Comparison of ENCODE assay signal across 26 mouse cellular contexts in genomic region chr12:30651506-30651905, GRCm38 (mm10).
DNase-seq lines count a peak whose midpoint lies in the region; ATAC-seq and TF ChIP-seq lines count a peak whose summit lies in the region.
"Had no signal": no experiment of that assay in that cellular context is flagged by ENCODE, and none has a peak within 500 bp of the region (broad histone marks: within the 10 kb centered on the region; RNA-seq: fewer than 3 reads in every experiment).

No protein-coding gene starts in this region.

- no peak overlapping the region for H3K9ac ChIP-seq in hindbrain, postnatal 0 days (replicated peaks; ENCODE audit: low read length)
- no peak overlapping the region for H3K9ac ChIP-seq in hindbrain, embryonic 11.5 days (ENCODE audit: low read depth, low read length)
- no peak overlapping the region for H3K9ac ChIP-seq in midbrain, embryonic 14.5 days (replicated peaks; ENCODE audit: low read length)
- no peak overlapping the region for H3K9ac ChIP-seq in midbrain, embryonic 13.5 days (replicated peaks)
- H3K9ac ChIP-seq: embryonic facial prominence, embryonic 12.5 days; forebrain, embryonic 13.5 days; heart, embryonic 13.5 days; hindbrain, embryonic 13.5 days; limb, embryonic 15.5 days; liver, embryonic 14.5 days; neural tube, embryonic 12.5 days had no signal

- no peak overlapping the region for H3K4me3 ChIP-seq in hindbrain, postnatal 0 days (ENCODE audit: low read length)
- no peak overlapping the region for H3K4me3 ChIP-seq in hindbrain, embryonic 11.5 days (ENCODE audit: low read depth, low read length)
- no peak overlapping the region for H3K4me3 ChIP-seq in midbrain, embryonic 14.5 days (replicated peaks; ENCODE audit: low read depth, low read length)
- no peak overlapping the region for H3K4me3 ChIP-seq in midbrain, embryonic 13.5 days (replicated peaks)
- H3K4me3 ChIP-seq: embryonic facial prominence, embryonic 12.5 days; forebrain, embryonic 13.5 days; heart, adult 2 months; heart, embryonic 13.5 days; hindbrain, embryonic 13.5 days; limb, embryonic 15.5 days; neural tube, embryonic 12.5 days had no signal

- no peak overlapping the region for H3K27ac ChIP-seq in hindbrain, postnatal 0 days
- no peak overlapping the region for H3K27ac ChIP-seq in hindbrain, embryonic 11.5 days (ENCODE audit: low read depth, low read length)
- no peak overlapping the region for H3K27ac ChIP-seq in midbrain, embryonic 14.5 days (replicated peaks; ENCODE audit: low read depth, low read length)
- no peak overlapping the region for H3K27ac ChIP-seq in midbrain, embryonic 13.5 days
- H3K27ac ChIP-seq: embryonic facial prominence, embryonic 12.5 days; forebrain, embryonic 13.5 days; heart, adult 2 months; heart, embryonic 13.5 days; hindbrain, embryonic 13.5 days; kidney, postnatal 0 days; limb, embryonic 15.5 days; liver, embryonic 14.5 days; neural tube, embryonic 12.5 days had no signal

- H3K36me3 ChIP-seq in hindbrain, postnatal 0 days (ENCODE audit: insufficient read depth, low read length) = no peaks in the 10 kb centered on the region
- H3K36me3 ChIP-seq in hindbrain, embryonic 11.5 days (ENCODE audit: control insufficient read depth, insufficient read depth, low read length) = no peaks in the 10 kb centered on the region
- H3K36me3 ChIP-seq in midbrain, embryonic 14.5 days (ENCODE audit: control insufficient read depth, insufficient read depth, low read length) = no peaks in the 10 kb centered on the region
- H3K36me3 ChIP-seq in midbrain, embryonic 13.5 days = no peaks in the 10 kb centered on the region
- H3K36me3 ChIP-seq: embryonic facial prominence, embryonic 12.5 days; heart, embryonic 13.5 days; hindbrain, embryonic 13.5 days; limb, embryonic 15.5 days; neural tube, embryonic 12.5 days had no signal

- H3K4me1 ChIP-seq in hindbrain, postnatal 0 days (ENCODE audit: insufficient read depth, low read length) = no peaks in the 10 kb centered on the region
- H3K4me1 ChIP-seq in hindbrain, embryonic 11.5 days (replicated peaks; ENCODE audit: control insufficient read depth, insufficient read depth, low read length) = no peaks in the 10 kb centered on the region
- H3K4me1 ChIP-seq in midbrain, embryonic 14.5 days (ENCODE audit: control insufficient read depth, insufficient read depth, low read length) = no peaks in the 10 kb centered on the region; the same call in 1 of the 2 replicates
- H3K4me1 ChIP-seq in midbrain, embryonic 13.5 days (replicated peaks) = no peaks in the 10 kb centered on the region
- H3K4me1 ChIP-seq: embryonic facial prominence, embryonic 12.5 days; forebrain, embryonic 13.5 days; limb, embryonic 15.5 days; neural tube, embryonic 12.5 days had no signal

- no peak for TF ChIP-seq CTCF in hindbrain, postnatal 0 days (IDR thresholded peaks at IDR 0.05; ENCODE audit: low read depth)

- WGBS in hindbrain, postnatal 0 days = 55% methylated on average over 1 of the region's 1 CpGs
- WGBS in hindbrain, embryonic 11.5 days = 92% methylated on average over 1 of the region's 1 CpGs
- 50% methylated on average over 1 of the region's 1 CpGs for WGBS in midbrain, embryonic 14.5 days
- 72% methylated on average over 1 of the region's 1 CpGs for WGBS in midbrain, embryonic 13.5 days

- H3K4me2 ChIP-seq in hindbrain, postnatal 0 days (ENCODE audit: low read depth, low read length) = no peak overlapping the region
- no peak overlapping the region for H3K4me2 ChIP-seq in hindbrain, embryonic 11.5 days (replicated peaks; ENCODE audit: low read depth, low read length)
- no peak overlapping the region for H3K4me2 ChIP-seq in midbrain, embryonic 14.5 days (ENCODE audit: low read length)
- no peak overlapping the region for H3K4me2 ChIP-seq in midbrain, embryonic 13.5 days (replicated peaks)
- H3K4me2 ChIP-seq: embryonic facial prominence, embryonic 12.5 days; forebrain, embryonic 13.5 days; heart, embryonic 13.5 days; hindbrain, embryonic 13.5 days; limb, embryonic 15.5 days; midbrain, embryonic 11.5 days; neural tube, embryonic 12.5 days had no signal

- DNase-seq in adrenal gland, postnatal 10 days = peak; percentile 3
- no peak for DNase-seq in adrenal gland, postnatal 25 days
- peak; percentile 53 for DNase-seq in hindbrain, postnatal 0 days (ENCODE audit: low spot score)
- DNase-seq in hindbrain, embryonic 11.5 days (ENCODE audit: low spot score) = no peak
- DNase-seq in midbrain, embryonic 14.5 days = peak; percentile 40
- peak; percentile 50 for DNase-seq in right cerebral cortex, postnatal 14 days
- DNase-seq in heart, adult 11 months = no peak
- DNase-seq: adrenal gland, adult 8-10 months; gastrocnemius, postnatal 14 days; heart, adult 2 months; heart, postnatal 14 days; kidney, adult 18-20 months; layer of hippocampus, adult 9-11 months; thymus, postnatal 14 days had no signal

- no peaks in the 10 kb centered on the region for H3K27me3 ChIP-seq in hindbrain, postnatal 0 days (ENCODE audit: insufficient read depth, low read length)
- no peaks in the 10 kb centered on the region for H3K27me3 ChIP-seq in hindbrain, embryonic 11.5 days (ENCODE audit: control insufficient read depth, insufficient read depth, low read length)
- H3K27me3 ChIP-seq in midbrain, embryonic 14.5 days (ENCODE audit: control insufficient read depth, insufficient read depth, low read length) = no peaks in the 10 kb centered on the region
- H3K27me3 ChIP-seq in midbrain, embryonic 13.5 days = no peaks in the 10 kb centered on the region
- H3K27me3 ChIP-seq: embryonic facial prominence, embryonic 12.5 days; forebrain, embryonic 13.5 days; heart, embryonic 13.5 days; hindbrain, embryonic 13.5 days; limb, embryonic 15.5 days; neural tube, embryonic 12.5 days had no signal

- no peaks in the 10 kb centered on the region for H3K9me3 ChIP-seq in hindbrain, postnatal 0 days (ENCODE audit: low read length)
- no peaks in the 10 kb centered on the region for H3K9me3 ChIP-seq in hindbrain, embryonic 11.5 days (ENCODE audit: control insufficient read depth, low read length)
- no peaks in the 10 kb centered on the region for H3K9me3 ChIP-seq in midbrain, embryonic 14.5 days (ENCODE audit: control insufficient read depth, low read length)
- H3K9me3 ChIP-seq in midbrain, embryonic 13.5 days = no peaks in the 10 kb centered on the region
- H3K9me3 ChIP-seq: embryonic facial prominence, embryonic 12.5 days; forebrain, embryonic 13.5 days; heart, embryonic 13.5 days; hindbrain, embryonic 13.5 days; limb, embryonic 15.5 days; neural tube, embryonic 12.5 days had no signal

- ATAC-seq in hindbrain, postnatal 0 days = no peak
- no peak for ATAC-seq in hindbrain, embryonic 11.5 days (ENCODE audit: low FRiP score)
- no peak for ATAC-seq in midbrain, embryonic 14.5 days (ENCODE audit: low FRiP score, low TSS enrichment)
- ATAC-seq in midbrain, embryonic 13.5 days = no peak
- ATAC-seq: activated CD4-positive, CD25-positive, alpha-beta regulatory T cell, adult 4 months; forebrain, embryonic 13.5 days; inflammation-experienced regulatory T-cells, adult 6 months had no signal

Comparison
In these comparisons a context has a peak if more than half of its experiments do, and no peak if none do; other contexts are left out.
1. DNase-seq: peak in adrenal gland, postnatal 10 days (single experiment), hindbrain, postnatal 0 days (single experiment), midbrain, embryonic 14.5 days (single experiment) and right cerebral cortex, postnatal 14 days (single experiment); none in adrenal gland, postnatal 25 days (single experiment), hindbrain, embryonic 11.5 days (single experiment) and heart, adult 11 months (single experiment).